Mouse (Mus musculus) activated CD4-positive, CD25-positive, alpha-beta regulatory T cell, adult 4 months (primary cell): Measurements from ENCODE around the gene Dnajb12. TPM values are rescaled to one million over a fixed set of nuclear protein-coding genes. Genes with fewer than 3 reads are reported as not detected.

Experiments
- polyA plus RNA-seq, 2 experiments: library from polyadenylated mRNA; unstranded; fragments of 100-300 nt; shearing (Covaris generic); gene quantifications; one replicate each; pipeline ENCODE4 v1.2.1; 2017

Gene Dnajb12
- polyA plus RNA-seq, 2 experiments from 2014 or later = 18.4 to 20.7 TPM

Other genes starting within 250 kb of the Dnajb12 start
- 10 to 100 TPM; 37.4 to 44.5 TPM for gene Micu1, start 177.1 kb upstream of the Dnajb12 start, polyA plus RNA-seq
- gene Ddit4, start 72.3 kb downstream of the Dnajb12 start, polyA plus RNA-seq = 10 to 100 TPM; 17.5 to 31.2 TPM
- gene Ascc1, start 123.2 kb downstream of the Dnajb12 start, polyA plus RNA-seq = 10 to 100 TPM; 49.6 to 50.2 TPM
- gene Anapc16, start 123.6 kb downstream of the Dnajb12 start, polyA plus RNA-seq = 100 to 1,000 TPM in 1 of 2 experiments, 10 to 100 TPM in 1; 89.7 to 110 TPM
- 1 to 10 TPM; 3.9 to 5.3 TPM for gene Spock2, start 226.7 kb downstream of the Dnajb12 start, polyA plus RNA-seq